Mouse (Mus musculus) CH12.LX (cell line): ENCODE results near the gene Trappc13. TPM values are rescaled to one million over a fixed set of nuclear protein-coding genes. Genes with fewer than 3 reads are reported as not detected.
A peak's percentile ranks its signal among the peaks of the same experiment; 100 is the strongest.

Experiments
- DNase-seq: peaks from one replicate; pipeline ENCODE4 v3.0.0-alpha.2; 2013; ENCODE audit errors: extremely low read depth
- H3K27ac ChIP-seq: 2 replicates; pipeline ENCODE4 v1.5.1; 2012; ENCODE audit warnings: low read depth, mild to moderate bottlenecking, control low read depth, moderate library complexity; ENCODE audit not compliant: insufficient read depth
- H3K27me3 ChIP-seq: replicated peaks from 2 replicates; pipeline ENCODE3; 2012; ENCODE audit warnings: inconsistent platforms
- H3K36me3 ChIP-seq, 2 experiments: replicated peaks in 1 of 2; 2 replicates each; pipeline versions ENCODE3 to v1.6.1; 2012; ENCODE audit warnings: inconsistent platforms in 1 of 2, low read length in 1 of 2, mild to moderate bottlenecking in 1 of 2, mixed read lengths in 1 of 2, moderate library complexity in 1 of 2; ENCODE audit not compliant: control insufficient read depth in 1 of 2, insufficient read depth in 1 of 2
- H3K4me1 ChIP-seq, 2 experiments: 2 replicates each; pipeline ENCODE4 v1.6.1; 2012; ENCODE audit warnings: inconsistent platforms in 1 of 2, moderate library complexity in 1 of 2; ENCODE audit not compliant: insufficient read depth in 2 of 2, control insufficient read depth in 1 of 2
- H3K4me2 ChIP-seq: 2 replicates; pipeline ENCODE4 v1.6.1; 2012; ENCODE audit warnings: low read depth, mild to moderate bottlenecking, control low read depth; ENCODE audit not compliant: poor library complexity, insufficient read depth, severe bottlenecking
- H3K4me3 ChIP-seq, 3 experiments: fragments of 150-350 bp in 1 of 3; sonication (generic) in 1 of 3; replicated peaks in 1 of 3; 2 replicates each; pipeline versions ENCODE3 to v1.5.1; 2011 to 2012; ENCODE audit warnings: low read depth in 2 of 3, low read length in 2 of 3, mild to moderate bottlenecking in 2 of 3, moderate library complexity in 2 of 3, control low read depth in 1 of 3, improper control_type of control experiment in 1 of 3, inconsistent platforms in 1 of 3, mixed read lengths in 1 of 3; ENCODE audit not compliant: poor library complexity in 1 of 3
- H3K79me2 ChIP-seq: replicated peaks from 2 replicates; pipeline ENCODE4 v1.6.1; 2012; ENCODE audit warnings: mild to moderate bottlenecking, moderate library complexity; ENCODE audit not compliant: control insufficient read depth, poor library complexity, insufficient read depth, severe bottlenecking; ENCODE audit errors: extremely low read depth
- H3K9ac ChIP-seq: 2 replicates; pipeline ENCODE4 v1.6.1; 2012; ENCODE audit warnings: low read depth, mild to moderate bottlenecking, control low read depth, moderate library complexity; ENCODE audit not compliant: insufficient read depth
- H3K9me3 ChIP-seq: replicated peaks from 2 replicates; pipeline ENCODE3; 2012; ENCODE audit warnings: low read length, inconsistent platforms, mixed read lengths
- BHLHE40 ChIP-seq: IDR thresholded peaks from 2 replicates; pipeline ENCODE4 v1.6.1; 2011; ENCODE audit warnings: mild to moderate bottlenecking, low read depth, low read length, improper control_type of control experiment
- CHD1 ChIP-seq: IDR thresholded peaks from 2 replicates; pipeline ENCODE4 v1.6.1; 2012; ENCODE audit warnings: low read depth, low read length, improper control_type of control experiment, inconsistent platforms
- CHD2 ChIP-seq: IDR thresholded peaks from 2 replicates; pipeline ENCODE4 v1.6.1; 2011; ENCODE audit warnings: low read length, improper control_type of control experiment
- E2F4 ChIP-seq: IDR thresholded peaks from 2 replicates; pipeline ENCODE4 v1.6.1; 2011; ENCODE audit warnings: low read depth, low read length, improper control_type of control experiment; ENCODE audit not compliant: insufficient replicate concordance
- ELF1 ChIP-seq: IDR thresholded peaks from 2 replicates; pipeline ENCODE4 v1.6.1; 2014; ENCODE audit warnings: low read depth, mild to moderate bottlenecking, inconsistent platforms, low read length, improper control_type of control experiment
- EP300 ChIP-seq: IDR thresholded peaks from 2 replicates; pipeline ENCODE4 v1.6.1; 2011; ENCODE audit warnings: low read length, improper control_type of control experiment
- ETS1 ChIP-seq: conservative IDR thresholded peaks from 2 replicates; pipeline ENCODE4 v1.6.1; 2012; ENCODE audit warnings: low read depth, mild to moderate bottlenecking, inconsistent platforms, low read length, improper control_type of control experiment, moderate library complexity
- JUN ChIP-seq: IDR thresholded peaks from 2 replicates; pipeline ENCODE4 v1.6.1; 2011; ENCODE audit warnings: low read depth, mild to moderate bottlenecking, low read length, improper control_type of control experiment, moderate library complexity; ENCODE audit not compliant: insufficient read depth
- JUND ChIP-seq: conservative IDR thresholded peaks from 2 replicates; pipeline ENCODE4 v1.6.1; 2011; ENCODE audit warnings: low read depth, low read length, improper control_type of control experiment
- MAFK ChIP-seq: IDR thresholded peaks from 2 replicates; pipeline ENCODE4 v1.6.1; 2011; ENCODE audit warnings: low read length, improper control_type of control experiment; ENCODE audit not compliant: insufficient replicate concordance
- MAX ChIP-seq: IDR thresholded peaks from 2 replicates; pipeline ENCODE4 v1.6.1; 2011; ENCODE audit warnings: low read length, improper control_type of control experiment
- MAZ ChIP-seq: IDR thresholded peaks from 2 replicates; pipeline ENCODE4 v1.6.1; 2012; ENCODE audit warnings: low read depth, mild to moderate bottlenecking, inconsistent platforms, low read length, improper control_type of control experiment, moderate library complexity
- MXI1 ChIP-seq: IDR thresholded peaks from 2 replicates; pipeline ENCODE4 v1.6.1; 2011; ENCODE audit warnings: mild to moderate bottlenecking, low read depth, low read length, improper control_type of control experiment
- MYC ChIP-seq: IDR thresholded peaks from 2 replicates; pipeline ENCODE4 v1.6.1; 2011; ENCODE audit warnings: low read depth, mild to moderate bottlenecking, improper control_type of control experiment, low read length
- NELFE ChIP-seq: IDR thresholded peaks from 2 replicates; pipeline ENCODE4 v1.6.1; 2011; ENCODE audit warnings: low read depth, low read length, improper control_type of control experiment
- NRF1 ChIP-seq: IDR thresholded peaks from 2 replicates; pipeline ENCODE4 v1.6.1; 2014; ENCODE audit warnings: low read depth, mild to moderate bottlenecking, inconsistent platforms, low read length, improper control_type of control experiment, moderate library complexity
- PAX5 ChIP-seq: IDR thresholded peaks from 2 replicates; pipeline ENCODE4 v1.6.1; 2012; ENCODE audit warnings: low read length, inconsistent platforms, mixed read lengths
- POLR2A ChIP-seq: IDR thresholded peaks from 2 replicates; pipeline ENCODE4 v1.6.1; 2011; ENCODE audit warnings: low read depth, mild to moderate bottlenecking, improper control_type of control experiment, low read length
- POLR2AphosphoS2 ChIP-seq: IDR thresholded peaks from 2 replicates; pipeline ENCODE4 v1.6.1; 2011; ENCODE audit warnings: low read depth, low read length, improper control_type of control experiment
- RCOR1 ChIP-seq: conservative IDR thresholded peaks from 2 replicates; pipeline ENCODE4 v1.6.1; 2012; ENCODE audit warnings: low read depth, mild to moderate bottlenecking, inconsistent platforms, low read length, improper control_type of control experiment
- SIN3A ChIP-seq: IDR thresholded peaks from 2 replicates; pipeline ENCODE4 v1.6.1; 2012; ENCODE audit warnings: low read length, improper control_type of control experiment, inconsistent platforms
- TBP ChIP-seq: conservative IDR thresholded peaks from 2 replicates; pipeline ENCODE4 v1.6.1; 2011; ENCODE audit warnings: low read depth, low read length, improper control_type of control experiment
- UBTF ChIP-seq: IDR thresholded peaks from 2 replicates; pipeline ENCODE4 v1.6.1; 2012; ENCODE audit warnings: low read depth, mild to moderate bottlenecking, inconsistent platforms, low read length, improper control_type of control experiment, moderate library complexity
- USF1 ChIP-seq: IDR thresholded peaks from 2 replicates; pipeline ENCODE4 v1.6.1; 2014; ENCODE audit warnings: low read depth, mild to moderate bottlenecking, inconsistent platforms, low read length, improper control_type of control experiment
- ZKSCAN1 ChIP-seq: IDR thresholded peaks from 2 replicates; pipeline ENCODE4 v1.6.1; 2012; ENCODE audit warnings: low read depth, inconsistent platforms, low read length, improper control_type of control experiment, borderline replicate concordance
- ZMIZ1 ChIP-seq: IDR thresholded peaks from 2 replicates; pipeline ENCODE4 v1.6.1; 2012; ENCODE audit warnings: low read depth, mild to moderate bottlenecking, inconsistent platforms, low read length, improper control_type of control experiment
- dilution Hi-C: fragments of 300-500 bp; cut with MboI; formaldehyde crosslinking; loops from 2 replicates; pipeline ENCODE4 v1.14.3; 2020; ENCODE audit warnings: low sequenced_read_pairs; ENCODE audit not compliant: extremely low pct_unique_long_range_greater_than_20kb, extremely low pct_ligation_motif_present
- in situ Hi-C: fragments of 300-500 bp; cut with MboI; formaldehyde crosslinking; loops from 3 replicates; pipeline ENCODE4 v1.14.3; 2019; ENCODE audit warnings: low sequenced_read_pairs, low pct_ligation_motif_present, low pct_unique_long_range_greater_than_20kb, mixed read lengths
- polyA plus RNA-seq: library from polyadenylated mRNA; unstranded; fragments of >175 nt; gene quantifications from 2 replicates; pipeline ENCODE4 v1.2.1, GENCODE M21; 2012; ENCODE audit warnings: low read depth; ENCODE audit not compliant: insufficient read length
- total RNA-seq, 2 experiments: library from RNA; depleted of rRNA; stranded (reverse); fragments of 300-350 nt in 1 of 2; fragments of >200 nt in 1 of 2; gene quantifications; 2 replicates each; pipeline ENCODE4 v1.2.3; 2012 to 2014

The Trappc13 gene
- total and polyA plus RNA-seq, 3 experiments: 30.2 to 61.9 (median 34.6) TPM

GRCm38 (mm10) chr13:104108651-104109287 lies 69.5 kb downstream of the Trappc13 start:
- no peak for DNase-seq
- TF ChIP-seq SIN3A: no peak
- TF ChIP-seq MXI1: no peak
- TF ChIP-seq ZMIZ1: no peak
- TF ChIP-seq USF1: no peak
- TF ChIP-seq NELFE: no peak
- no peak for TF ChIP-seq POLR2A
- no peak for TF ChIP-seq UBTF
- no peak for TF ChIP-seq ZKSCAN1
- no peak for TF ChIP-seq POLR2AphosphoS2
- TF ChIP-seq ETS1: no peak
- TF ChIP-seq PAX5: no peak
- no peak for TF ChIP-seq E2F4
- no peak for TF ChIP-seq MAX
- no peak for TF ChIP-seq RCOR1
- no peak for TF ChIP-seq CHD1
- TF ChIP-seq MYC: no peak
- no peak for TF ChIP-seq MAFK
- TF ChIP-seq BHLHE40: no peak
- TF ChIP-seq JUND: no peak
- TF ChIP-seq, all 38 proteins: peak for 0
- H3K27me3 ChIP-seq: no peaks in the 10 kb centered on the region
- H3K4me1 ChIP-seq: peaks cover 0 to 17% of the 10 kb centered on the region in 2 experiments; a peak in 3 of 4 replicates
- peaks cover 0 to 37% of the 10 kb centered on the region in 2 experiments for H3K36me3 ChIP-seq
- H3K27ac ChIP-seq: peak overlapping the region; percentile 68
- peak overlapping the region; percentile 100 for H3K4me2 ChIP-seq
- peak overlapping the region; percentile 83 for H3K9ac ChIP-seq
- H3K4me3 ChIP-seq: peak overlapping the region; percentile 69 to 99 (median 87)
- H3K79me2 ChIP-seq: peaks cover 21% of the 10 kb centered on the region
- in situ Hi-C loops: no loop called here
- H3K9me3 ChIP-seq: peaks cover 7% of the 10 kb centered on the region
- dilution Hi-C loops: no loop called here

GRCm38 (mm10) chr13:104101606-104102235 lies 76.5 kb downstream of the Trappc13 start:
- Histone ChIP-seq H3K9ac (no peak overlapping the region), H3K4me2 (no peak overlapping the region), H3K27ac (peak overlapping the region; percentile 14; the same call in 1 of the 2 replicates), H3K4me3 (no peak overlapping the region), H3K27me3 (no peaks in the 10 kb centered on the region), H3K36me3 (peaks cover 0 to 52% of the 10 kb centered on the region in 2 experiments), H3K9me3 (peaks cover 7% of the 10 kb centered on the region), H3K79me2 (peaks cover 15% of the 10 kb centered on the region)
- dilution Hi-C loops (no loop called here), in situ Hi-C loops (no loop called here)
- no peak for TF ChIP-seq TBP
- TF ChIP-seq JUN: peak; percentile 24; the same call in 1 of the 2 replicates
- no peak for TF ChIP-seq NELFE
- no peak for TF ChIP-seq MAZ
- TF ChIP-seq CHD1: 0 out of 2 replicates have a peak, but pooled peaks have one; percentile 17
- TF ChIP-seq EP300: peak; percentile 21; the same call in 1 of the 2 replicates
- TF ChIP-seq JUND: peak; percentile 55; the same call in 1 of the 2 replicates
- TF ChIP-seq MAX: no peak
- TF ChIP-seq NRF1: no peak
- TF ChIP-seq UBTF: no peak
- no peak for TF ChIP-seq ELF1
- no peak for TF ChIP-seq CHD2
- TF ChIP-seq E2F4: no peak
- TF ChIP-seq, all 38 proteins: peak for 4
- H3K4me1 ChIP-seq: peaks cover 6 to 44% of the 10 kb centered on the region in 2 experiments; a peak in 3 of 4 replicates
- DNase-seq: no peak
